Mouse (Mus musculus) heart, embryonic 15.5 days (tissue): ENCODE results near the gene Foxo4. TPM values are rescaled to one million over a fixed set of nuclear protein-coding genes. Genes with fewer than 3 reads are reported as not detected.
A peak's percentile ranks its signal among the peaks of the same experiment; 100 is the strongest.

Source experiments
- ATAC-seq: fragments of 200-750 bp; cut with Nextera tagmentation; replicated peaks from 2 replicates; pipeline ENCODE4 v1.8.0; 2017; ENCODE audit warnings: low read depth, moderate TSS enrichment; ENCODE audit not compliant: insufficient number of reproducible peaks, insufficient read depth, low FRiP score
- H3K27ac ChIP-seq: fragments of 300-500 bp; sonication (generic); 2 replicates; pipeline ENCODE4 v1.5.1; 2015; ENCODE audit warnings: mild to moderate bottlenecking, inconsistent platforms
- H3K27me3 ChIP-seq: fragments of 300-500 bp; sonication (generic); 2 replicates; pipeline ENCODE4 v1.6.1; 2015; ENCODE audit warnings: inconsistent platforms
- H3K36me3 ChIP-seq: fragments of 300-500 bp; sonication (generic); 2 replicates; pipeline ENCODE4 v1.6.1; 2015; ENCODE audit warnings: mild to moderate bottlenecking, inconsistent platforms
- H3K4me1 ChIP-seq: fragments of 300-500 bp; sonication (generic); replicated peaks from 2 replicates; pipeline ENCODE4 v1.6.1; 2015; ENCODE audit warnings: inconsistent platforms
- H3K4me2 ChIP-seq: fragments of 300-500 bp; sonication (generic); 2 replicates; pipeline ENCODE4 v1.6.1; 2015; ENCODE audit warnings: inconsistent platforms, mild to moderate bottlenecking, moderate library complexity
- H3K4me3 ChIP-seq: fragments of 300-500 bp; sonication (generic); 2 replicates; pipeline ENCODE4 v1.5.1; 2015; ENCODE audit warnings: mild to moderate bottlenecking, inconsistent platforms
- H3K9ac ChIP-seq: fragments of 300-500 bp; sonication (generic); 2 replicates; pipeline ENCODE4 v1.6.1; 2015; ENCODE audit warnings: mild to moderate bottlenecking, inconsistent platforms
- H3K9me3 ChIP-seq: fragments of 300-500 bp; sonication (generic); replicated peaks from 2 replicates; pipeline ENCODE4 v1.6.1; 2016; ENCODE audit warnings: inconsistent platforms
- WGBS: fragments of 180-500 bp; shearing (Covaris S2); methylation state at CpG from one replicate; pipeline ENCODE4 v1.1.7; 2015; ENCODE audit warnings: mixed read lengths; 5-methylcytosine and 5-hydroxymethylcytosine counted together
- polyA plus RNA-seq: library from polyadenylated mRNA; unstranded; fragments of >200 nt; fragmentation: Nextera tagmentation; extraction: Ambion mirVana; gene quantifications from 2 replicates; pipeline ENCODE4 v1.2.1, GENCODE M21; 2015

Foxo4 gene
- polyA plus RNA-seq, 1 experiment from 2014 or later: 1.9 TPM

DNA sequence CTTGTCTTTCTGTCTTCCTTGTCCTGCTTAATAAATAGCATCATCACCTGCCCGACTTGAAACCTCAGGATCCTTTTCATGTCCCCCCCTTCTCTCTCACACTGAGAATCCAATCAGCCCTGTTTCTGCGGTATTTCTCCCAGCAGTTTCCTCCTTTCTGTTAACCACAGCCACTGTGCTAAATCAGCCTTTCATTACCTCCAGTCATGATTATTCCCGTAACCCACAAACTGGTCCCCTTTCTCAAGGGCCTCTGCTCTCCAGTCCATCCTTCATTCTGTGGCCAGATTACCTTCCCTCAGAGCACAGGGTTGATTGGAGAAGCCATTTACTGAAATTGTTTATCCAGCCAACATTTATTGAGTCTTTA, 14.4 kb downstream of the Foxo4 start, which contains the start of gene Gm20489:
TSS of gene Gm20489 (minus strand) at position 269 of the 370 bp plus-strand sequence.
- no peak within 1 kb of the TSS for H3K27ac ChIP-seq
- H3K4me2 ChIP-seq: peak within 1 kb of the TSS; percentile 15; the same call in 1 of the 2 replicates
- H3K9ac ChIP-seq: no peak within 1 kb of the TSS
- no peaks in the 10 kb centered on the region for H3K4me1 ChIP-seq
- WGBS: 47% methylated on average over 3 of the region's 3 CpGs
- H3K9me3 ChIP-seq: no peaks in the 10 kb centered on the region
- no peaks in the 10 kb centered on the region for H3K27me3 ChIP-seq
- peak within 1 kb of the TSS; percentile 21; the same call in 1 of the 2 replicates for H3K4me3 ChIP-seq
- no peak for ATAC-seq
- H3K36me3 ChIP-seq: no peaks in the 10 kb centered on the region

DNA sequence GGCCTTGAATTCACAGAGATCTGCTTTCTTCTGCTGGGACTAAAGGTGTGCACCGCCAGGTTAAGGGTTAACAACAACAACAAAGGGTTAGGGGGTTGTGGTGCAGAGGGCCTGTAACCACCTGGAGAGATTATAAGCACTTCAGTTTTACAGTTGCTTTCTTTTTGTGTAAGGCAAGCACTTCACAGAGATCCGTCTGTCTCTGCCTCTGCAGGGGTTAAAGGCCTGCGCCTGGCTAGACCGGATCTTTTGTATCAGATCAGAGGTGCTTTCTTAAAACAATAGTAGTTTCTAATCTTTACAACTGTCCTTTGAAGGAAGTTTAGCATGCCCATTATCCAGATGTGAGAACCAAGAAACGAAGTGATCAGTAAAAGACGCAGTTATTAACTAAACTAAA, 19.1 kb downstream of the Foxo4 start:
- ATAC-seq: no peak
- no peaks in the 10 kb centered on the region for H3K9me3 ChIP-seq
- 29% methylated on average over 6 of the region's 6 CpGs for WGBS
- H3K4me1 ChIP-seq: 0 out of 2 replicates have a peak, but pooled peaks cover 4% of the 10 kb centered on the region
- no peaks in the 10 kb centered on the region for H3K27me3 ChIP-seq
- H3K27ac ChIP-seq: peak overlapping the region; percentile 47; the same call in 1 of the 2 replicates
- H3K36me3 ChIP-seq: peaks cover 10% of the 10 kb centered on the region
- H3K4me3 ChIP-seq: peak overlapping the region; percentile 66
- H3K4me2 ChIP-seq: peak overlapping the region; percentile 59
- H3K9ac ChIP-seq: peak overlapping the region; percentile 64

DNA sequence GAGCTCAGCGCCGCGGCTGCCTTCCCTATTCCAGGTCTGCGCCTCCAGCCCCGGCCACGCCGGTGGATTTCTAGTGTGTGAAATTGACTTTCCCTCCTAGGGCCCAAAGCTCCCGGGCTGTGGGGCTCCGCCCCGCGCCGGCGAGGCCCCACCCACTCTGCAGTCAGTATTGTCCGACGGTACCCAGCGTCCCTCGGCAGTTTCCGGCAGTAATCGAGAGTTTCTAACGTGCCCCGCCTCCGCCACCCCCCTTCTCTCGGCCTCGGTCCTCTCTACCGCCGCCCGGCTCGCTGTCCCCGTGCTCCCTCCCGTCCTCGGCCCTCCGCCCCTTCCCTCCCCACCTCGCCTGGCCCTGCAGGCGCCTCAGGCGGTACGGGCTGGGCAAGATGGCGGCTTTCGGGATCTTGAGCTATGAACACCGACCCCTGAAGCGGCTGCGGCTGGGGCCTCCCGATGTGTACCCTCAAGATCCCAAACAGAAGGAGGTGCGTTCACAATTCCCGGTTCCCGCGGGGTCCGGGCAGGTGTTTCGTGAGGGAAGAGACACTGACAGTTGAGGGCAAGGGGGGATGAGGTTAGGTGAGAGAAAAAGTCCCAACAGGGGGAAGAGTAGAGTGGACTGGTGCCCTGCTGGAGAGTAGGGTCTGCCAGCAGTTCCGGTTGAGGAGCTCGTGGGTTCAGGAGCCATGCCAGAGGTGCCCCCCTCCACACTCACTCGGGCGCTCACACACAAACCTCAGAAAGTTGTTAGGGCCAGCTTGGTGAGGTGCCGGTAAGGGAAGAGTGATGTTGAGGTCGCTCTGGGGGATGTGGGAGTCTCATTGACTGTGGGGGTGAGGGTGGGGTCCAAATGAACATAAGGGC, 19.8 kb downstream of the Foxo4 start, which contains the start of gene Med12:
TSS of gene Med12 (plus strand) at position 156 of the 864 bp plus-strand sequence.
- 0 out of 2 replicates have a peak, but pooled peaks cover 4% of the 10 kb centered on the region for H3K4me1 ChIP-seq
- H3K27me3 ChIP-seq: no peaks in the 10 kb centered on the region
- peak within 1 kb of the TSS; percentile 81 for H3K27ac ChIP-seq
- 14% methylated on average over 54 of the region's 54 CpGs for WGBS
- peak within 1 kb of the TSS; percentile 64 for H3K9ac ChIP-seq
- no peaks in the 10 kb centered on the region for H3K9me3 ChIP-seq
- H3K36me3 ChIP-seq: peaks cover 17% of the 10 kb centered on the region
- ATAC-seq: peak; percentile 98
- H3K4me3 ChIP-seq: peak within 1 kb of the TSS; percentile 66
- peak within 1 kb of the TSS; percentile 59 for H3K4me2 ChIP-seq

DNA sequence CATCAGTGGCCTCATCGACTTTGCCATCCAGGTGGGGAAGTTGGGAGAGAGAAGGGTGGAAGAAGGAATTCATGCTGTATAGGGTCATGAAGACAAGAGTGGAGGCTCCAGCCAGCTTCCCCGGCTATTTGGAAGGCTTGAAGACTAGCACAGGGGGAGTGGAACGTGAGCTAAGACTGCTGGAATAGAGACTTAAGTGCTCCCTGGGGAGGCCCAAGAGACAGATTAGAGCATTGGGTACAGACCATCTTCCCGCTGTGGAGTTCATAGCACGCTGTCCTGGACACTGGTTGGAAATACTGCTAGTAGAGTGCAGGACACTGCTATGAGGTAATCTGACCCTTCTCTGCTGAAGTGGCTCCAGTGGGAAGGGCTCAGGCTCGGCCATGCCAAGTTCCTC, 28.5 kb downstream of the Foxo4 start:
- Histone ChIP-seq H3K4me3 (no peak overlapping the region), H3K9me3 (no peaks in the 10 kb centered on the region), H3K36me3 (peaks cover 53% of the 10 kb centered on the region), H3K9ac (no peak overlapping the region), H3K27ac (no peak overlapping the region), H3K4me1 (no peaks in the 10 kb centered on the region), H3K4me2 (no peak overlapping the region), H3K27me3 (no peaks in the 10 kb centered on the region)
- ATAC-seq: no peak
- 74% methylated on average over 6 of the region's 6 CpGs for WGBS

DNA sequence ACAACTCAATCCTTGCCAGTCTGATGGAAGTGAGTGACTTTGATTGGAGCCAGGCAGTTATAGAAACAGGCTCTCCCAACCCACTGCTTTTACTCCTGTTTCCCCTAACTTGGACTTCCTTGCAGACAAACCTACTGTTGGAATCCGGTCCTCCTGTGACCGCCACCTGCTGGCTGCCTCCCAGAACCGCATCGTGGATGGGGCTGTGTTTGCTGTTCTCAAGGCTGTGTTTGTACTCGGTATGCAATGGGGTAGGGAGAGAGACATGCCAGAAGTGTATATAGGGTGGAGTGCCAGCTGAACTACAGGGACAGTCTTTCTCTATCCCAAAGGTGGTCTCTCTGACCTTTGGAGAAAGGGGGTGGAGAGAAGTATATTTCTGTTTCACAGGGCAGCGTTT, 31.2 kb downstream of the Foxo4 start:
- no peak for ATAC-seq
- H3K27me3 ChIP-seq: no peaks in the 10 kb centered on the region
- no peaks in the 10 kb centered on the region for H3K4me1 ChIP-seq
- peaks cover 47% of the 10 kb centered on the region for H3K36me3 ChIP-seq
- H3K4me3 ChIP-seq: no peak overlapping the region
- no peak overlapping the region for H3K4me2 ChIP-seq
- H3K9me3 ChIP-seq: no peaks in the 10 kb centered on the region
- no peak overlapping the region for H3K9ac ChIP-seq
- 28% methylated on average over 6 of the region's 6 CpGs for WGBS
- H3K27ac ChIP-seq: no peak overlapping the region

DNA sequence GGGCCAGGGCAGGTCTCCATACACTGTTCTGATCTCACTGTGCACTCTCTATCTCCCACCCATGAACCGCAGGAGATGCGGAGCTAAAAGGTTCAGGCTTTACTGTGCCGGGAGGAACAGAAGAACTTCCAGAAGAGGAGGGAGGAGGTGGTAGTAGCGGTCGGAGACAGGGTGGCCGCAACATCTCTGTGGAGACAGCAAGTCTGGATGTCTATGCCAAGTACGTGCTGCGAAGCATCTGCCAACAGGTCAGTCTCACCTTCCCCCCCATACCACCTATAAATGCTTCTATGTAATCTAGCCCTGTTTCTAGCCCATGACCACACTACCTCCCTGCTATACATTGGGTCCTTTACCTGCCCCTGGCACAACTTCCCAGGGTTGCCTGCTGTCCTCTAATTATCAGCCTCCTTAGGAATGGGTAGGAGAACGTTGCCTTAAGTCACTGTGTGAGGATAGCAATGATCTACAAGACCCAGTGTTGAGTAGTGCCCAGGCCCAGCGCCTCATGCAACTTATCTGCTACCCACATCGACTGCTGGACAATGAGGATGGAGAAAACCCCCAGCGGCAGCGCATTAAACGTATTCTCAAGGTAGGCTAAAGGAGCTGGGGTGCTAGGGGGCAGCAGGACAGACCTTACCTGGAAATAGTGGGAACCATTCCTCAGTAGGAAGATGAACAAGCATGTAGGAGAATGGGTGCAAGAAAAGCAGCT, 31.8 kb downstream of the Foxo4 start:
- H3K9ac ChIP-seq: no peak overlapping the region
- no peaks in the 10 kb centered on the region for H3K9me3 ChIP-seq
- peaks cover 48% of the 10 kb centered on the region for H3K36me3 ChIP-seq
- H3K4me2 ChIP-seq: no peak overlapping the region
- no peaks in the 10 kb centered on the region for H3K27me3 ChIP-seq
- no peak overlapping the region for H3K27ac ChIP-seq
- ATAC-seq: no peak
- WGBS: 84% methylated on average over 14 of the region's 14 CpGs
- H3K4me3 ChIP-seq: no peak overlapping the region
- H3K4me1 ChIP-seq: no peaks in the 10 kb centered on the region

DNA sequence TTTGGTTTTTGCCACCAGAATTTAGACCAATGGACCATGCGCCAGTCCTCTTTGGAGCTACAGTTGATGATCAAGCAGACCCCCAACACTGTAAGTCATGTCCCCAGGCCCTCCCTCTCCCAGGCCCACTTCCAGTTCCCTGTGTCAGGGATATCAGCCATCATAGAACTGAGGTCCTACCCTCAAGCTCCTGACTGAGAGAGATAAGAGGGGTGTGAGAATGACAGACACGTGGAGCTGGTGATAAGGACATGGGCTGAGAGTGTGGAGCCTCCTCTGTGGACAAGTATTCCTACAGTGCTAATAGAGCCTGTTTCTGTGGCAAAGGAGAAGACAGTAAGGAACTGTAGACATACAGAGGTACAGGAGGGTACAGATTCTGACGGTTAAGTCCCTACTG, 33.2 kb downstream of the Foxo4 start:
- no peak overlapping the region for H3K4me3 ChIP-seq
- no peaks in the 10 kb centered on the region for H3K27me3 ChIP-seq
- H3K9me3 ChIP-seq: no peaks in the 10 kb centered on the region
- H3K4me1 ChIP-seq: no peaks in the 10 kb centered on the region
- peaks cover 39% of the 10 kb centered on the region for H3K36me3 ChIP-seq
- H3K9ac ChIP-seq: no peak overlapping the region
- 70% methylated on average over 3 of the region's 3 CpGs for WGBS
- no peak overlapping the region for H3K27ac ChIP-seq
- no peak for ATAC-seq
- H3K4me2 ChIP-seq: no peak overlapping the region

DNA sequence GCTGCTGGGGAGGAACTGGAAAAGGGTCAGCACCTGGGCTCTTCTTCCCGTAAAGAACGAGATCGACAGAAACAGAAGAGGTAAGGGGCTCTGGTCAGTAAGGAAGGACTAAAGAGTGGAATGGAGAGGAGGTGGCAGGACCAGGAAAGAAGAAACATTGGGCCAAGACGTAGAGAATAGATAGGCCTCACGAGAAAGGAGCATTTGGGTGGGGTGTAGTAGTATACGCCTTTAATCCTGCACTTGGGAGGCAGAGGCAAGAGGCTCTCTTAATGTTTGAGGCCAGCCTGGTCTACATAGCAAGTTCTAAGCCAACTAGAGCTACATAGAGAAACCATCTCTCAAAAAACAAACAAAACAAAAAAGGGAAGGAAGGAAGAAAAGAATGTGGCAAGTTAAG, 34.1 kb downstream of the Foxo4 start:
- Histone ChIP-seq H3K9ac (no peak overlapping the region), H3K36me3 (peaks cover 32% of the 10 kb centered on the region), H3K4me3 (no peak overlapping the region), H3K9me3 (no peaks in the 10 kb centered on the region), H3K27me3 (no peaks in the 10 kb centered on the region), H3K27ac (no peak overlapping the region), H3K4me2 (no peak overlapping the region), H3K4me1 (no peaks in the 10 kb centered on the region)
- no peak for ATAC-seq
- WGBS: 86% methylated on average over 6 of the region's 6 CpGs

DNA sequence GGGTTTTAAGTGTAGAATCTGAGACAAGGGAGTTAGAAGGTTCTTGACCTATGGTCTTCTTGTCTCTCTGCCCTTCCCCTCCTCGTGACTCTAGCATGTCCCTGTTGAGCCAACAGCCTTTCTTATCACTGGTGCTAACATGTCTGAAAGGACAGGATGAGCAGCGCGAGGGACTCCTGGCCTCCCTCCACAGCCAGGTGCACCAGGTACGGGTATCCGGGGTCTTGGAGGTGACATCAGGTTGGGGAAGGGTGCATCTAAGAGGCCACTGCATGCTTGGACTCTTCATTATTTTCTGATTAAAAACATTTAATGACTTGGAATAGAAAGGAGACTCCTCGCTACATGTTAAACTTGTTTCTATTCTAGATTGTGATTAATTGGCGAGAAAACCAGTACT, 34.7 kb downstream of the Foxo4 start:
- peaks cover 34% of the 10 kb centered on the region for H3K36me3 ChIP-seq
- 90% methylated on average over 7 of the region's 7 CpGs for WGBS

DNA sequence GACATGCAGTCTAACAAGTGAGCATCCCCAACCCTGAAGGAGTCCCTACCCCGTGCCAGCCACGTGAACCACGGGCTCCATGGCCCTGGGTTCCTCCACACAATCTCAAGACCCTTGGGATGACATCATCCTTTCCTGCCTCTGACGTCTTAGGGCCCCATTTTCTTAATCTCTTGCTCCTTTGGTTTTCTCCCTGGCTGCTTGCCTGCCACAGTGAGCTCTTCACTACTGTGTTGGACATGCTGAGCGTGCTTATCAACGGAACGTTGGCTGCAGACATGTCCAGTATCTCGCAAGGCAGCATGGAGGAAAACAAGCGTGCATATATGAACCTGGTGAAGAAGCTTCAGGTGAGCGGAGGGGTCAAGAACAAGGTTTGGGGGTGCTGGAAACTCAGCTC, 35.8 kb downstream of the Foxo4 start:
- H3K36me3 ChIP-seq: peaks cover 40% of the 10 kb centered on the region
- no peak for ATAC-seq
- WGBS: 77% methylated on average over 10 of the region's 10 CpGs
- H3K4me3 ChIP-seq: no peak overlapping the region
- no peaks in the 10 kb centered on the region for H3K9me3 ChIP-seq
- H3K4me2 ChIP-seq: no peak overlapping the region
- no peaks in the 10 kb centered on the region for H3K27me3 ChIP-seq
- no peak overlapping the region for H3K27ac ChIP-seq
- H3K9ac ChIP-seq: no peak overlapping the region
- no peaks in the 10 kb centered on the region for H3K4me1 ChIP-seq

More for the DNA sequence above, 34.7 kb downstream of the Foxo4 start:
- Histone ChIP-seq H3K4me3 (no peak overlapping the region), H3K4me2 (no peak overlapping the region), H3K27me3 (no peaks in the 10 kb centered on the region), H3K27ac (no peak overlapping the region), H3K9me3 (no peaks in the 10 kb centered on the region), H3K4me1 (no peaks in the 10 kb centered on the region), H3K9ac (no peak overlapping the region)
- no peak for ATAC-seq

DNA sequence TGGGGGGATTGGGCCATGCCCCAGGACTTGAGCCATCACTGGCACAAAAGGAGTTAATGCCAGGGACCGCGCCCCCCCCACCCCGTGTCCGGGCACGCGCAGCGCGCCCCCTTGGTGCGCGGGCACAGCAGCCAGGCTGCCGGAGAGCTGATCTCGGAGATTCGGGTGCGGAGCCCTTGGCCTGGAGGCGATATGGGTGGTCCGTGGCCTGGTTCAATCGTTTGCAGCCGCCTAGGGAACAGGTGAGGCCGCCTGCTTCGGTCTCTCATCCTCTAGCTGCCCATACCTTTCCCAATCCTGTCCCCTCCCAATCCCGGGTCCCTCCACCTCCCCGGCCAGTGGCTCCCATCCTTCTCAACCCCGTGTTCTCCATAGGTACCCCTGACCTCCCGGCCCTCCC, 44.7 kb downstream of the Foxo4 start, which contains the start of gene Nlgn3:
TSS of gene Nlgn3 (plus strand) at position 114 of the 400 bp plus-strand sequence.
- H3K27me3 ChIP-seq: no peaks in the 10 kb centered on the region
- H3K4me1 ChIP-seq: peaks cover 2% of the 10 kb centered on the region; the same call in 1 of the 2 replicates
- H3K4me3 ChIP-seq: peak within 1 kb of the TSS; percentile 41
- no peaks in the 10 kb centered on the region for H3K9me3 ChIP-seq
- H3K27ac ChIP-seq: no peak within 1 kb of the TSS
- H3K4me2 ChIP-seq: peak within 1 kb of the TSS; percentile 62
- no peak for ATAC-seq
- H3K9ac ChIP-seq: no peak within 1 kb of the TSS
- 18% methylated on average over 24 of the region's 24 CpGs for WGBS
- H3K36me3 ChIP-seq: peaks cover 14% of the 10 kb centered on the region; the same call in 1 of the 2 replicates
